Mouse (Mus musculus): Measurements from ENCODE around the gene Evl.
A peak's percentile ranks its signal among the peaks of the same experiment; 100 is the strongest.

Evl gene

GRCm38 (mm10) chr12:108647784-108648183 is 93.3 kb downstream of the Evl start:
- no peak for DNase-seq (ENCODE audit: low spot score)

GRCm38 (mm10) chr12:108651053-108651660 is 96.6 kb downstream of the Evl start:
- DNase-seq (ENCODE audit: low spot score), result peak; percentile 37

GRCm38 (mm10) chr12:108653358-108654335 is 99.1 kb downstream of the Evl start:
- peak; percentile 37 for DNase-seq (ENCODE audit: low spot score)

- DNase-seq (ENCODE audit: low spot score), result peak; percentile 74
Observed at GRCm38 (mm10) chr12:108657350-108657749, 102.8 kb downstream of the Evl start.

- no peak for DNase-seq (ENCODE audit: low spot score)
Observed at GRCm38 (mm10) chr12:108668606-108669235, 114.2 kb downstream of the Evl start.

GRCm38 (mm10) chr12:108671541-108671940 is 117.0 kb downstream of the Evl start:
- no peak for DNase-seq (ENCODE audit: low spot score)

- DNase-seq (ENCODE audit: low spot score), result no peak
Observed at GRCm38 (mm10) chr12:108672908-108673307, 118.4 kb downstream of the Evl start.

- no peak for DNase-seq (ENCODE audit: low spot score)
Observed at GRCm38 (mm10) chr12:108673546-108673945, 119.0 kb downstream of the Evl start.

- DNase-seq (ENCODE audit: low spot score), result no peak
Observed at GRCm38 (mm10) chr12:108674502-108674901, 120.0 kb downstream of the Evl start.

GRCm38 (mm10) chr12:108674916-108675315 is 120.4 kb downstream of the Evl start:
- DNase-seq (ENCODE audit: low spot score), result no peak

- DNase-seq (ENCODE audit: low spot score), result no peak
Observed at GRCm38 (mm10) chr12:108675614-108676401, 121.3 kb downstream of the Evl start.

GRCm38 (mm10) chr12:108677116-108677515 is 122.6 kb downstream of the Evl start:
- no peak for DNase-seq (ENCODE audit: low spot score)

GRCm38 (mm10) chr12:108678366-108678765 is 123.8 kb downstream of the Evl start:
- no peak for DNase-seq (ENCODE audit: low spot score)

GRCm38 (mm10) chr12:108680861-108681260 is 126.3 kb downstream of the Evl start:
- DNase-seq (ENCODE audit: low spot score), result no peak

- DNase-seq (ENCODE audit: low spot score), result no peak
Observed at GRCm38 (mm10) chr12:108682240-108683023, 127.9 kb downstream of the Evl start.

GRCm38 (mm10) chr12:108686463-108686862 is 131.9 kb downstream of the Evl start:
- peak; percentile 19 for DNase-seq (ENCODE audit: low spot score)

GRCm38 (mm10) chr12:108686926-108687325 is 132.4 kb downstream of the Evl start:
- no peak for DNase-seq (ENCODE audit: low spot score)

GRCm38 (mm10) chr12:108689167-108689566 is 134.6 kb downstream of the Evl start:
- no peak for DNase-seq (ENCODE audit: low spot score)

GRCm38 (mm10) chr12:108690529-108690928 is 136.0 kb downstream of the Evl start:
- DNase-seq (ENCODE audit: low spot score), result no peak

GRCm38 (mm10) chr12:108693592-108693991 is 139.1 kb downstream of the Evl start:
- no peak for DNase-seq (ENCODE audit: low spot score)

- DNase-seq (ENCODE audit: low spot score), result no peak
Observed at GRCm38 (mm10) chr12:108694223-108694622, 139.7 kb downstream of the Evl start.

Measured in T-cell, adult 2 months (primary cell).